Mouse (Mus musculus) mature B cell (primary cell): ENCODE results near the gene Nlgn2.
"Not testable (repeated sequence)": the region's sequence is repeated elsewhere in the genome, so short reads cannot be mapped to it uniquely, and the experiment has no call there.

Experiments
- in situ Hi-C: fragments of 300-500 bp; cut with MboI; formaldehyde crosslinking; loops from 2 replicates; pipeline ENCODE4 v1.14.3; 2019

Gene Nlgn2

DNA sequence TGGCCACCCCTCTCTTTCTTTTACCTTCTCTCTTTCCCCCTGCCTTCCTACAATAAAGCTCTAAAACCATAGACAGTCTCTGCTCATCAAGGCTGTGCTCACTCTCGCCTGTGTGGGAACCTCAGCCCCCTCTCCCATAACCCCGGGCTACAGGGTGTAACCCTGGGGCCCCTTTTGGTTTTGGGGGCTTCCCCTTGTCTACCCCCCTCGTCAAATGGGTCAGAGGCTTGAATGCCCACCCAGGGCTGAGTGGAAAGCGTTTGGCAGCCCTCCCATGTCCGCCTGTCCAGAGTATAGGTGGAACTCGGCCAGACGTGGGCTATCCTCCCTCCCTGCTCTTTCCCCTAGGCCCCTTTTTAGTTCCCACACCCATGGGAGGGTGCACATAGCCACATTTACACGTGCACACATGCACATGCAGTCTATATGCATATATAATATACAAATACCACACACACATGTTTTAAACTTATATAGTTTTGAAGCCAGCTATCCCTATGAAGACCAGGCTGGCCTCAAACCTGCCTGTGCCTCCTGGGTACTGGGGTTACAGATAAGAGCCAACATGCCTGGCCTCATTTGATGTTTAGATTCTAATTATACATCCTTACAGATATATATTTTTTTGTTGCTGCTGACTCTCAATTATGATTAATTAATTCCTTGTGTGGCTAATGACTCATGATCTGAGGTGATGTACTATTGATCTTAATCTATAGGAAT, 26.7 kb upstream of the Nlgn2 start:
- in situ Hi-C loops = no loop called here

DNA sequence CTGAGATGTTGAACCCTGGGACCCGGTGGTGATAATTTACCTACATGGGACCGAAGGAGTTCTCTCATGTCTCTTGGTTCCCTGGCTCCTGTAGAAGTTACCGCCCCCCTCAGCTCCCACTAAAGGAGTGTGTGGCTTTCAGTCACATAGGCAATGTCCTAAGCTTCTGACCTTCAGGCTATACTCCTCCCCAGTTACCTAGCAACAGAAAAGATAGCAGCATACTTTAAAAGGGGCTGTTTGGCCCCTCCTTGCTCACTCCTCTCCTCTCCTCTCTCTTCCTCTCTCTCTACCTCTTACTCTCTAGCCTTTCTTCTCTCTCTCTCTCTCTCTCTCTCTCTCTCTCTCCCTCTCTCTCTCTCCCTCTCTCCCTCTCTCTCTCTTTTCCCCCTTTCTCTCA, 26.1 kb upstream of the Nlgn2 start:
- in situ Hi-C loops = not testable (repeated sequence)

DNA sequence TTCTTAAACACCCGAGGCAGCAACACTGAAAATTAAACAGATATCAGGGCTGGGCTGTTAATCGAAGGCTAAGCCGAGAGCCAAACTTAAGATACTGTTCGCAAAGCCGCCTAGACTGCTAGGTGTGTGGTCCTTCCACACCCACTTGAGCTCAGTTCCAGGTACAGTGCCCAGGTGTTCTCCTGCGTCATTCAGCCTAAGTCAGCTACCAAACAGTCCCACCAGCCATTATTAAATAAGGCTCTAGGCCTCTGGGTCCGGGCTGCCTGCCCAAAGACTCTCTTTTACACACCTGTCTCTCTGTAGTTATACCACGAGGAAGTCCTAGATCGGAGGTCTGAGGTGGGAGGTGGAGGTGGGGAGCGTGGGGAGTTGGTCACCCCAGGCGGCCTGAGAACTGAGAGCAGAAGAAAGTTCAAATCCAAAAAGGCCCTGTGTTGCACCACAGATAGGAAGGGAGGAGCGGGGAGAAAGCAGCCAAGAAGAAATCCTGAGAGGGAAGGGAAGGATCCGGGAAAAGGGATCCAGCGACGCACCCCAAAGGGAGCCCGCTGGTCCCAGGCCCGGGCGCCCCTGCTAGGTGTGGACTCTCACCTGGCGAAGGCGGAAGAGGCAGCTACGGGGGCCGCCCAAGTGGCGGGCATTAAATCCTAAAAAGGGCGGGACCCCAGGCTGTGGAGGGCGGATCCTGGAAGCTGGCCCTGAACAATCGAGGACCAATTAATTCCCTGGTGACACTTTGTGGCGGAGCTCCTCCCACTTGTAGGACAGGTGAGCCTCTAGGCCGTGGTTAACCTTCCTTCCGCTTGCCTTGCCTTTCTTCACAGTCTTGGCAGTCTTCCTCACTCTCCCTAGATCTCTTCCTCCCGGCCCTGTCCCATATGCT, 20.8 kb upstream of the Nlgn2 start, which contains the start of gene Tnk1:
Gene Tnk1 (minus strand): TSS at position 618 of the 886 bp plus-strand sequence.
- in situ Hi-C loops = no loop called here

DNA sequence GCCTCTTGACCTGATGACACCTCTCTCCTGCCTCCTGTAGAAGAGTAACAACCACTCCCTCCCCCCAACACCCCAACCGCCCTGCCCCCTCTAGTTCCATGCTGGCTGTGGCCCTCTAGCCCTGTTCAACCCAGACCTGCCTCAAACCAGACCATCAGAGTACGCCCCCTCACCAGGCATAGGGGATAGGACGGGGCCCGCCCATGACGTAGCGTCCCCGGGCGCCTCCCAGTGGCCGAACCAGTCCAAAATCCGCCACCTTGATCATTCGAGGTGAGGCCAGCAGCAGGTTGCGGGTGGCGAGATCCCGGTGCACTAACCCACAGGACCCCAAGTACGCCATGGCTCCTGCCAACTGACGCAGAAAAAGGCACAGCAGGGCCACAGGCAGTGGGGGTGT, 17.8 kb upstream of the Nlgn2 start:
- in situ Hi-C loops = no loop called here

DNA sequence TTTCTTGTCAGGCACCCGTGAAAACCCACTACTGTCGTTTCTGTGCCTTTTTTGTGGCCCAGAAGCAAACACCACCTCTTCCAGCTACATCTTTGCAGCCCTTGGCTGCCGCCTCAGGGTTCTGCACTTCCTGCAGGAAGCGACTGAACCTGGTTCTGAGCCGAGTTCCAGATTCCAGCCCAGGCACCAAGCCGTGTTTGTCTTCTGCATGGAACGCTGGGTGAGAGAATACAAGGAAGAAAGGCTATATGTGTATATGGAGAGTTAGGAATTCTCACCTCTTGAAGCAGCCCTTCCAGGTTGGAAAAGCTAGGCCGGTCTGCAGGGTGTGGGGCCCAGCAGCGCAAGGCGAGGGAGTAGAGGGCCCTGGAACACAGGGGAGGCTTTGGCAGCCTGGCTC, 17.1 kb upstream of the Nlgn2 start:
- in situ Hi-C loops = no loop called here

DNA sequence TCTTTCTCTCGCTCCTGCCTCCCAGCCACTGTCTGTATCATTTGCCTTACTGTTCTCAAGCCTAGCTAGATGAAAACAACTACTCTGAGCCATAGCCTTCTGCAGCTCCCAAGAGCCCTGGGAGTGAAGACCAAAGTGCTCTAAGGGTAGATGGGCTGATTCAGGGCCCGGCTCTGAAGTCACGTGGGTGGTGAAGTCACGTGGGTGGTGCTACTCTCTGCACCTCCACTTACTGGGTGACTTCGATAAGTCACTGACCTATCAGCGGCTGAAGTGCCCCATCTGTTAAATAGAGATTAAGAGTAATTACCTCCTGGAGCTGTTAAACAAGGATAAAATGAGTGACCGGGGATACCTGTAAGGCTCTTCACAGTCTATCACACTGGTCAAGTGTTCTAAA, 16.4 kb upstream of the Nlgn2 start:
- in situ Hi-C loops = no loop called here

DNA sequence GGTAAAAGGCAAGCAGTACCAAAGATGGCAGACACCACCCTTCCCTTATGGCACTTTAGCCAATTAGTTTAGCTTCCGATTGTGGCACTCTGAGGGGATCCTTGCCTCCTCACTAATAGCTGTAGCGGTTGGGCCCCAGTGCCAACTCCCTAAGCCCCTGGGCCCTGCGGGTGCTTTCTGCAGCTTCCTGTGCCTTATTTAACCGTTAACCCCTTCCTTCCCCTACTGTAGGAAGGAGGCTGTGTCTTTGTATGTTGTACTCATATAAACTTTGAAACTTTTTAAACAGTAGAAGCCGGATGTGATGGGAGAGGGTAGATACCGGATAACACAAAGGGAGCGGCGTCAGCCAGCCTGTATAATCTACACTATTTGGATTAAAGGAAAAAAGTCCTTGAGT, 13.2 kb upstream of the Nlgn2 start:
- in situ Hi-C loops = no loop called here

DNA sequence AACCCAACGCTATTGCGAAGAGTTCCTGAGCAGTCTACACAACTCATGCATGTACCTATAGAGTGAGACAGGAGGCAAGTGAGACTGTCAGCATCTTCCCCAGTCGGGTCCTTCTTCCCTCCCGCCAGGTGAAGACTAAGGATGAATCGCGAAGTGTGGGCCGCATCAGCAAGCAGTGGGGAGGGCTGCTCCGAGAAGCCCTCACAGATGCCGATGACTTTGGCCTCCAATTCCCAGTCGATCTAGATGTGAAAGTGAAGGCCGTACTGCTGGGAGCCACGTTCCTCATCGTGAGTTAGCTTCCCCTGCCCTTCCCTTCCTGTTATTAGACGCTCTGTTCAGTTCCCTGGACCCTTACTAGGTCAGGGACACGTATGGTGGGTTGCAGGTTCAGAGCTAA, 12.3 kb upstream of the Nlgn2 start:
- in situ Hi-C loops = no loop called here

DNA sequence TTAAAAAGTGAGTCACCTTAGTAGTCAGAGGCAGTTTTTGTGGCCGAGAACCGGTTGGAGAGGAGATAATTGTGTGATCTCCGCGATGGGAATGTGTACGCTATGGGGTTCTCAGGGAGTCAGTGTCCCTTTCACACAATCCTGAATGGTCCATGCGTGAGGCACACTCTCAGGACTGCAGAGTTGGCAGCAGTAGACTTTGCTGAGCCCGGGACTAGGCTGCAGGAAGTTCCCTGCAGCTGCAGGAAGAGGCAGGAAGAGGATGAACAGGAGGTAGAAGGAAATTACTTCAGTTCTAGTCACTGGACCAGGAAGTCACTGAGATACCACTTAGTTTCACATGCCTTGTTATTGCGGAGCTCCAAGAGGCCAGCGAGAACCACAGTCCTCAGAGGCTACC, 11.5 kb upstream of the Nlgn2 start:
- in situ Hi-C loops = no loop called here

DNA sequence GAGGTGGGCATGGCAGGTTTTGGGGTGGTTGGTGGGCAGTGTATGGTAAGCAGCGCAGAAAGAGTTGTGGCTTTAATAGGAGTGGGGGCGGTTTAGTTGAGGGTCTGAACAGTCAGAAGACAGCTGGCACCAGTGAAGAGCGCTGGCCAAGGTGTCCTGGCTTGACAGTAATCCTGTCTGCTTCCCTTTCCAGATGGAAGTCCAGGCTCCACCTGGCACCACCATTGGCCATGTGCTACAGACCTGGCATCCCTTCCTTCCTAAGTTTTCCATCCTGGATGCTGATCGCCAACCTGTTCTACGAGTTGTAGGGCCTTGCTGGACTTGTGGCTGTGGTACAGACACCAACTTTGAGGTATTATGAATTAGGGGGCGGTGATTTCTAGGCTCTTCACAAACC, 10.4 kb upstream of the Nlgn2 start:
- in situ Hi-C loops = no loop called here

DNA sequence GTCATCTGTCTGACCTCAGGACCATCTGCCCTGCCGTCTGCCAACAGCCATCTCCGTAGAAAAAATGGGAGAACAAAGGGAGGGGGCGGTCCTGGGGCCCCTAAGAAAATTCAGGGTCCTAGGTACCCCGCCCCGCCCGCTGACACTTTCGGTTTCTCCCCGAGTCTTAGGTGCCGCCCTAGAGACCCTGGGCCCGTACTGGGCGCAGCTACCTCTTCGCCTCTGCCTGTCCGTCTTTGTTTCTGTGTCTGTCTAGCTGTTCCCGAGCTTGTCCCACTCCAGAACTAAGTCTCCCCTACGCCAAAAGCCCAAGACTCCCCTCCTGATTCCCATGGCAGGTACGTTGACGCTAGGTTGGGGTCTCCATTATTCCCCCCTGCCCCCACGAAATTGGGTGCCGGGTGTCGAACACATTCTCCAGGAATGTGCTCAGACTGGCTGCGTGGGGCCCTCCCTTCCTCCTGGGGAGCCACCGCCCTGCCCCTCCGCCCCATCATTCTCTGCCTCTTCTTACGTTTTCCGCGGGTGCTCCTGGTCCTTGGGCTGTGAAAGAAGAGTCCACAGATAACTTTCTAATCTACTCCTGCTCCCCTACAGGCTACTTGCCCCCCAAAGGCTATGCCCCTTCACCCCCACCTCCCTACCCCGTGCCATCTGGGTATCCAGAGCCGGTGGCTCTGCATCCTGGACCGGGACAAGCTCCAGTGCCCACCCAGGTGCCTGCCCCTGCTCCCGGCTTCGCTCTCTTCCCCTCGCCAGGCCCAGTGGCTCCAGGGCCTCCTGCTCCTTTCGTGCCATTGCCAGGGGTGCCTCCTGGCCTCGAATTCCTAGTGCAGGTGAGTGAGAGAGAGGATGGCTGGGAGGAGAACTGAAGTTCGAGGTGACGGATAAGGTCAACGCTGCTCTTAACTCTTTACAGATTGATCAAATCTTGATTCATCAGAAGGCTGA, 9.4 kb upstream of the Nlgn2 start:
- in situ Hi-C loops = no loop called here

DNA sequence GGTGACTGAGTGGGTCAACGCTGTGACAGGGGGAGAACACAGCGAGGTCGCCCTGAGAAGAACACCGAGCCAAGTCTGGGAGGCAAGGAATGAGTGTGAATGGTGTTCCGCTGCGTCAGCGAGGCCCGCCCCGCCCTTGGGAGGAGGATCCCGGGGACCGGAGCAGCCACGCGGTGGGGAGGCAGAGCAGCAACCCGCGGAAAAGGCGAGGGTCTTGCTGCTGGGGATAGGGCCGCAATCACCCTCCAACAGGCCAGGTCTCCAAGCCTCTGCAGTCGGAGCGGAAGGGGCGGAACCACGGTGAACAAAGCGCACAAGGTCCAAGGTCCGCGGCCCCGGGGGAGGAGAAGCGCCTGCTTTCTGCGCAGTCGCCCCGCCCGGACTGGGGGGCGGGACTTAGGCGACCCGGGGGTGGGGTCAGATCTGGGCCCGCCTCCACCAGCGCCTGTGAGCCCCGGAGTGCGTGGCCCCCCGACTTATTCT, 8.7 kb upstream of the Nlgn2 start, which contains the start of gene Plscr3:
Gene Plscr3 (plus strand): TSS at position 179 of the 483 bp plus-strand sequence.
- in situ Hi-C loops = no loop called here

DNA sequence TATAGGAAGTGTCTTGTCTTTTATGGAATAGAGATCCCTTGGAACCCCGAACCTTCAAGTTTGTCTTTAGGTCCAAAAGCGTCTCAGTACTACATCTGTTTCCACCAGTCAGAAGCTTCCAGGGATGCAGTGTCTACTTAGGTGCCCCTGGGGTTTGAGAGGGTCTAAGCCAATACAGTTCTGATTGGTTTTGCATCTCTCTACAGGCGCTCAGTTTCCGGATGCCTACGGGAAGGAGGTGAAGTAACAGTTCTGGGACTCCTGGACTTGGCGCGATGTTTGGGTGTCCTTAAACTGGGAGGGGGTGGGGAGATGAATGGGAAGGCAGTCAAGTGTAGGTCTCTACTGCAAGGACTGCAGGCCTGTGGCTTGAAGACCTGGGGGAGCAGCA, 1.1 kb upstream of the Nlgn2 start:
- in situ Hi-C loops = no loop called here

DNA sequence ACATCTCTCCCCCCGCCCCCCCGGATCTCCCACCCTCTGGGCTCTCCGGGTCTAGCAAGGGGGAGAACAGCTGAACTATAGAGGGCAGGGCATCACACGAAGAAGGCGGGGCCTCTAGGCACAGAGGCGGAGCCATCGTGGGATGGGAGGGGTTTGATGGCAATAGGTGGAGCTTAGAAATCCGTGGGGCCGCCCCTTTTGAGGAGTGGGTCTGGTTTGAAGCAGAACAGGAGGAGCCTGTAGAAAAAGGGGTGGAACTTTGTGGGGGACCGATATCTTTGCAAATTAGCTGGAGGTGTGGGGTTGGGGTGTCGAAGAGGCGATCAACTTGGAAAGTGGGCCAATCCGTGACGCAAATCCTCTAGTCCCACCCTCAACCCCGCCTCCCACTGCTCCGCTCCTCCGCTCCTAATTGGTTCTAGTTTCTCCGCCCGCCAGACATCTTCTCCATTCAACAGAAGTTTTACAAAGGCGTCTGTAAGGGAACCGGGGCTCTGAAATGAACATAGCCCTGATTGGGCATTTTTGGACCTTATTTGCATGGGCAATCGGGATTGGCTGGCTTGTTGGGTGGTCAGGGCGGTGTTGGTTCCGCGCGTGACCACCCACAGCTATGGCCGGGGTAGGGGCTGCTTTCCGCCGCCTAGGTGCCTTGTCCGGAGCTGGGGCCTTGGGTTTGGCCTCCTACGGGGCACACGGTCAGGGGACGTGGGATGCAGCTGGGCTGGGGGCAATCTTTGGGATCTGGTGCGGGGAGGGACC, 549 bp upstream of the Nlgn2 start, which contains the start of gene Tmem256:
Gene Tmem256 (plus strand): TSS at position 563 of the 762 bp plus-strand sequence.
- in situ Hi-C loops = no loop called here

DNA sequence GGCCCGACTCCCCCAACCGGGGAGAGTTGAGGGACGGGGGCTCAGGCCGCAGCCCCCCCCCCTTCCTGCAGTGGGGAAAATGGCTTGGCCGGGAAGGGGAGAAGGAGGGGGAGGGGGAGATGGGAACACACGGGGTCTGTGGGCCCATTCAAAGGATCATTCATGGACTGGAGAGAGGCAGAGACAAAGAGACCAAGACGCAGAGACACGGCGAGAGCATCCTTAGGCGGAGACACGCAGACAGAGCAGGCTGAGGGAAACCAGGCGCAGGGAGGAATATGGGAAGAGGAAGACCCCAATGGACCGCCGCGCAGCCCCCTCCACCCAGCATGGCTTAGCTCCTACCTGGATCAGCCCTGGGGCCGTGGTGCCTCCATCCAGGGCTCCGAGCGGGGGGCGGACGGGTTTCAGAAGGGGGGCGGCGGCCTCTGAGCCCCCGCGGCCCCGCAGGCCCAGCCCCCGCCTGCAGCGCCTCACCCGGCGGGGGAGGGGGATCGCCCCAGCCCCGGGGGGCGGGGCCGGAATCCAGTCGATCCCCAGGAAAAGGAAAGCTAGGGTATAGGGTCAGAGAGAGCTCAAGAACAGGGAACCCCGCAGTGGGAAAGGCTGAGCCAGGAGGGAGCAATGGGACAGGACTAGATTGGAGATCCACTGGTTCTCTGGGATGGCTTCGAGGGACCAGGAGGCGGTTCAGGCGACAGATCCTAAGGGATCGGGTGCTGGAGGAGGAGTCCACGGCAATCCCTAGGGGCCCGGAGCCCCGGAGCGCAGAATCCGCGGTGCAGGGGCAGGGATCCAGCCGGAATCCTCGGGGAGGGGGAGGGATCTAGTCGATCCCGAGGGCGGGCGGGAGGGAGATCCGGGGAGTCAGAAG, 644 bp downstream of the Nlgn2 start:
- in situ Hi-C loops = no loop called here

DNA sequence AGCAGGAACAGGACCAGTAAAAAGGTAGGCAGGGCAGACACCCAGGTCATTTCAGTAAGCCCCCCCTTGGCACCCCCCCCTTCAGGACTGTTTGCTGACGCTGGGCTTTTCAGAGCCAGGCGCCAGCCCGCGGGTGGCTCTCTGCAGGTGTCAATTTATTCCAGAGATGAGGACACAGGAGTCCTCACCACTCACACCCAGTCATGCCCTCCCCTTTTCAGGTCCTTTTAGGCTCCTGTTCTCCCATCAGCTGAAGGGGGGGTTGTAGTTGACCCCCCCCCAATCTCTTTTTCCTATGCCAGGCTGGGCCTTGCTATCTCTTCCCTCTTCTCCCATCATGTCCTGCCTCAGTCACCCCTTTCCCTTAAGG, 1.6 kb downstream of the Nlgn2 start:
- in situ Hi-C loops = no loop called here

DNA sequence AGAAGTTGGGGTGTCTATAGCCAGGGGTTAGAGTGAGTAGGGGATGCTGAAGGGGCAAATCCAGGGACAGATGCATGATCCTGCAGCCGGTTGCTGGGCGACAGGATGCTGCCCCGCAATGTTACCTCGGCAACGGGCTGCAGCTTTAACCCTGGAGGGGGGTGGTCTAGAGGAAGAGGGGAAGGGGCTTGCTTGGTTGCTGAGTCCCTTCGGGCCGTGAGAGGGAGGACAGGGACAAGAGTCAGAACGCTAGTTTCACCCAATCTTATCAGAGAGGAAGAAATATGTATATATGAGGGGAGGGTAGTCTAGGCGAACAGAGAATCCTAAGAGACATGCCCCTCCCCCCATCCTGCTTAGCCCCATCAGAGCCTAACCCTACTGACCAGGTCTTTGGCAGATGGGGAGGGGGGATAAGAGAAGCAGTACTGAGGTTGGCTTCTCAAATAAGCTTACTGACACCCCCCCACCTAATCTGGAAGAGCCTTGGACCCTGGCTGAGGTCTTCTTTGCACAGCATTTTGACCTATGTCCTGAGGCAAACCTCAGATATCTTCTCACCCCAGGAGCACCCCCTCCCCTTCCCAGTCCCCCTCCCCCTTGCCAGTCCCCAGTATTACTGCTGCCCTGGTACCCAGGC, 2.1 kb downstream of the Nlgn2 start:
- in situ Hi-C loops = no loop called here

DNA sequence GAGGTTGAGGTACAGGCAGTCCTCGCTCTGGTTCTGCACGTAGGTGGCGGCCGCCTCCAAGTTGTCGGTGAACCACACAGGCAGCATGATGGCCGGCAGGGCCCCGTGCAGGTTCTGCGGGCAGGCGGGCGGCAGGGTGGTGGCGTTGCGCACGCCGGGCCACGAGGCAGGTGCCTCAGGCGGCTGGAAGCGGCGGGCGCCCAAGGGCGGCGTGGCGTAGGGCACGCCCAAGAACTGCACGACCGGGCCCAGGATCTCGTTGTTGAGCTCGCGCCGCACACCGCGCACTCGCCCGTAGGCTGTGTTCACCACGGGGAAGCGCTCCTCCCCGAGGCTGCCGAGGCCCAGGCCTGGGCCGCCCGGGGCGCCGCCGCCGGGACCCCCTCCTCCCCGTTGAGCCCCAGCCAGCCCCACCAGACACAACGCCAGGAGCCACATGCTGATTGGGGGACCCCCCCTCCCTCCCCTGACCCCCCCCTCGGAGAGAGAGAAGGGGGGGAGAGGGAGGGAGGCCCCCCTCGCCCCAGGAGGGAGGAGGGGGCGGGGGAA, 3.5 kb downstream of the Nlgn2 start:
- in situ Hi-C loops = no loop called here

DNA sequence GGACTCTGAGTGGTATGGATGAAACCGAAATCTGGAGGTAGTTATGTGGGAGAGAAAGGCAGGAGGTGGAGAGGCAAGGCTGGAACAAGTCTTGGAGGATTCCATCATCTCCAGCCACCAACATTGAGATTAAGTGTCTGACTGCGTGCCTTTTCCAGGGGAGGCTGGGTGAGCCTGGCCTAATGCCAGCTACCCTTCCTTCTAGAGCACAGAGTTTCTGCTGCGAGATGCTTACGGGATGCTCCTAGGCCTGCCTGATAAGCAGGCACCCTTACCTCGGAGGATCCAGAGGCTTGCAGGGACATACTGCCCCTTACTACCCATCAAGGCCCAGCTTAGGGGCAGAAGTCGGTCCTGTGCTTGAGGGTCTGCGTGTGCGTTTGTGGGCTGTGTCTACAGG, 4.0 kb downstream of the Nlgn2 start:
- in situ Hi-C loops = no loop called here
